Mouse (Mus musculus): ENCODE measurements around the gene Sult5a1. TPM values are rescaled to one million over a fixed set of nuclear protein-coding genes. Genes with fewer than 3 reads are reported as not detected.

The Sult5a1 gene
- total RNA-seq, 2 experiments from 2014 or later = 5.8 to 6.4 TPM

DNA sequence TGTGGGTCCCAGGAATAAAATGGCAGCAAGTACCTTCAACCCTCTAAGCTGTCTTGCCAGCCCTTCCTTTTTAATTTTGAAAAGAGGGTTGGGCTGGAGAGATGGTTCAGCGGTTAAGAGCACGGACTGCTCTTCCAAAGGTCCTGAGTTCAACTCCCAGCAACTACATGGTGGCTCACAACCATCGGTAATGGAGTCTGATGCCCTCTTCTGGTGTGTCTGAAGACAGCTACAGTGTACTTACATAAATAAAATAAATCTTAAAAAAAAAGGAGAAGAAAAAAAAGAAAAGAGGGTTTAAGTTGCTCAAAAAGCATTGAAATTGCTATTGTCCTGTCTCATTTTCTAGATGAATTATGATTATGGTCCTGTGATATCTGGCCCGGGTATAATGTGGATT, 56.9 kb downstream of the Sult5a1 start:
- no peak for DNase-seq

DNA sequence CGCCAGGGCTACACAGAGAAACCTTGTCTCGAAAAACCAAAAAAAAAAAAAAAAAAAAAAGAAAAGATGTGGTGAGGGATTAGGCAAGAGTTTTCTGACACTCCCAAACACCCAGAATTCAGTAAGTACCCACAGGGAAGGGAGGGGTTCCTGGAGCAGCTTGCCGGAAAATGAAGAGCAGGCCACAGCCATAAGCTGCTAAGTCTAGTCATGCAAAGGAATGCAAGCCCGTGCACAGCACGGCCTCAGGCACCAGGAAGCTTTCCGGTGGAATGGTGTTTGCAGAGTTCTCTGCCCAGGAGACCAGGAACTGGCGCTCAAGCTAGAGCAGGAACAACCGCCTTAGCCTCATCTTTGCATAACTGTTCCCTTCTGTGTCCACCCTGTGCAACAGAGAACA, 57.8 kb downstream of the Sult5a1 start:
- DNase-seq = no peak

DNA sequence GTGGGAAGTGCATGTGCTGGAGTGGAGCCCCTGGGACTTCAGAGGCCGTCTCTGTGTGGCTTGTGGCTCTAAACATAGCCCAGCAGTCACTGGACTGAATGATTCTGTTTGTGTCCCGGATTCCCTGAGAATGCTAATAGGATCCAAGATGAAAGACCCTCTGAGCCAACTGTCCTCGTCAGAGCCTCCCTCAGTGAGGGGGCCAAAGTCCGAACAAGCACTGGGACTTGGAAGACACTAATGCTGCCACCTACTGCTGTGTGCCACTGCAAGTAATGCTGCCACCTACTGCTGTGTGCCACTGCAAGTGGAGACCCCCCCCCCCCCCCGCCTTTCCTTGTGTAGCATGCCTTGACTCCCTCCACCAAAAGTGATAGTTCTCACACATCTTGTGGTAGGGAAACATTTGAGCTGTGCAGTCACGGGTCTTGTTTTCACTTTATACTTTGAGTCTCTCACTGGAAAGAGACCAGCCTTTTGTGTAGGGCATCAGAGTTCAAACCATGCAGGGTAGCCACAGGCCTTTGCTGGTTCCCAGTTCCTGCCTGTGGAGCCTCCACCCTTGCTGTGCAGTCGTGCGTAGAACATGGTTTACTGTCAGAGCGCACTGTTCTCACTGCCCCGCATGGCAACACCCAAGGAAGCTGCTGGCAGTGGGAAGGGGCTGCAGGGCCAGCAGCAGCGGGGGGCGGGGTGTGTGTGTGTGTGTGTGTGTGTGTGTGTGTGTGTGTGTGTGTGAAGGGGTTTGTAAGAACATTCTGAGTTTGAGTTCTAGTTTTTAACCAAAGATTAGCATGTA, 60.1 kb downstream of the Sult5a1 start:
- DNase-seq = no peak

DNA sequence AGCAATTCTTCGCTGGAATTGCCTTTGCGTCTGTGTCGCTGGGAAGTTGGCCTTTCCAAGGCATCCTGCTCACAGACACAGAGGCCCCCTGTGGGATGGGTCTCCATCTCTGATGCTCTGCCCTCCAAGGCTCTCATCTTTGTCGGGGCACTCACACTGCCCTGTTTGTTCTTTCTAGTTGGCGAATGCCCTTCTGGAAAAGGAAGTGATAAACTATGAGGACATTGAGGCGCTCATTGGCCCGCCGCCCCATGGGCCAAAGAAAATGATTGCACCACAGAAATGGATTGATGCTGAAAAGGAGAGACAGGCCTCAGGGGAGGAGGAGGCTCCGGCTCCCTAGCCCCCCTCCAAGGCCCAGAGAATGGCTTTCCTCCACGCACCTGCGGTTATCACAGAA, 60.9 kb downstream of the Sult5a1 start:
- DNase-seq = no peak

Small RNA genes lying within 50 kb of the gene (microRNA-seq; reads per million reads assigned to microRNA genes)
- gene Mir7079 (0 reads per million in 2 experiments), gene Mir7080 (0.75 to 2.5 reads per million in 2 experiments)

Other genes with a start within 250 kb of the Sult5a1 start
- 10 to 100 TPM; 52.0 to 65.8 TPM for gene Ankrd11, start 116.0 kb downstream of the Sult5a1 start, total RNA-seq (2021)
- gene Spg7, start 95.4 kb downstream of the Sult5a1 start, total RNA-seq (2021) = 10 to 100 TPM; 49.6 to 56.8 TPM
- gene Rpl13, start 56.0 kb downstream of the Sult5a1 start, total RNA-seq (2021) = 100 to 1,000 TPM; 676 to 736 TPM
- gene Cpne7, start 40.9 kb downstream of the Sult5a1 start, total RNA-seq (2021) = under 1 TPM; 0.41 to 0.82 TPM
- gene Dpep1, start 27.9 kb upstream of the Sult5a1 start, total RNA-seq (2021) = 1 to 10 TPM; 5.1 to 6.6 TPM
- gene Chmp1a, start 54.4 kb upstream of the Sult5a1 start, total RNA-seq (2021) = 10 to 100 TPM; 41.0 to 48.2 TPM
- gene Spata33, start 54.5 kb upstream of the Sult5a1 start, total RNA-seq (2021) = 1 to 10 TPM; 1.2 to 2.4 TPM
- 10 to 100 TPM; 14.2 to 18.7 TPM for gene Cdk10, start 66.5 kb upstream of the Sult5a1 start, total RNA-seq (2021)
- gene Spata2l, start 77.9 kb upstream of the Sult5a1 start, total RNA-seq (2021) = 1 to 10 TPM; 1.2 to 1.5 TPM
- 10 to 100 TPM in 1 of 2 experiments, 1 to 10 TPM in 1; 8.0 to 11.5 TPM for gene Zfp276, start 95.9 kb upstream of the Sult5a1 start, total RNA-seq (2021)
- 10 to 100 TPM; 12.3 to 13.4 TPM for gene Vps9d1, start 96.0 kb upstream of the Sult5a1 start, total RNA-seq (2021)
- 1 to 10 TPM; 4.6 to 6.2 TPM for gene Fanca, start 160.3 kb upstream of the Sult5a1 start, total RNA-seq (2021)
- 1 to 10 TPM in 1 of 2 experiments, under 1 TPM in 1; 0.86 to 1.2 TPM for gene Spire2, start 174.4 kb upstream of the Sult5a1 start, total RNA-seq (2021)
- 100 to 1,000 TPM; 144 to 157 TPM for gene Tcf25, start 215.4 kb upstream of the Sult5a1 start, total RNA-seq (2021)
- gene Mc1r, start 248.8 kb upstream of the Sult5a1 start, total RNA-seq (2021) = not detected